Mouse (Mus musculus) kidney, adult 9 months (tissue): ENCODE measurements around the gene Gm40193.

Source experiments
- DNase-seq: peaks from one replicate; pipeline ENCODE4 v3.0.0; 2022

Gene Gm40193

GRCm38 (mm10) chr11:70502018-70502417, 30.7 kb downstream of the Gm40193 start:
- DNase-seq = no peak

GRCm38 (mm10) chr11:70500476-70500812, 32.3 kb downstream of the Gm40193 start:
- no peak for DNase-seq

- DNase-seq = peak; percentile 69
Observed at GRCm38 (mm10) chr11:70499566-70500475, 32.9 kb downstream of the Gm40193 start.

DNA sequence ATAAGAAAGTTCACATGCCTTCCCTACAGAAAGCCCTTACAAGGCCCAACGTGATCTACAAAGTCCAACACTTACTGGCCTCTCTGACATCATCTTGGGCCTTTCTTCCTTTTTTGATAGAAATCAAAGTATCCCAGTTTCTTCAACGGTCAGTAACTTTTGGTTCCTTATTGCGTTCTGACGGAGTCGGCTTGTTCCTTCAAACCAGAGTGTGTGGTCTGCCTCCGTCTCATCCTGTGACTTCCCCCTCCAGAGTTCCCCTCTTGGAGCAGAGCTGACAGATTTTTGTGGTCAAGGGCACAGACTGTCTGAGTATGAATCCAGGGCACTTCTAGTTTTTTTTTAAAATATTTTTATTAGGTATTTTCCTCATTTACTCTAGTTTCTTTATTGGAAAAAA, 43.1 kb downstream of the Gm40193 start:
- DNase-seq = no peak

DNA sequence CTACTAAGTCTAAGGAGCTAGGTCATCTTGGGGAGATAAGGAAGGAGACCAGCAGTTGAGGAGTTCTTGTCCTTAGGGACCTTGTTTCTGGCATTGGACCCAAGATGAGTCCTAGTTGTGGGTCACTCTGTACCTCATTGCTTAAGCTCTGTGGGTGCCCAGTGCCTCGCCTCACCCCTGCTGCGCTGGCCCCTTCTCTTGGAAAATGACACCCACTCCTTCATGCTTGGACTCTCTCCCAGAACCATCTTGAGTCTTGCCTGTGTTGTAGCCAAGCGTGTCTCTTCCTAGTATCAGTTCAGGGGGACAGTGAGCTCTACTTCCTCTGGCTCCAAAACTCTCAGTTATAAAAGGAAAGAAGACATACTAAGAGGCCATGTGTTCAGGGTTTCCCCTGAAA, 43.6 kb downstream of the Gm40193 start:
- DNase-seq = no peak

DNA sequence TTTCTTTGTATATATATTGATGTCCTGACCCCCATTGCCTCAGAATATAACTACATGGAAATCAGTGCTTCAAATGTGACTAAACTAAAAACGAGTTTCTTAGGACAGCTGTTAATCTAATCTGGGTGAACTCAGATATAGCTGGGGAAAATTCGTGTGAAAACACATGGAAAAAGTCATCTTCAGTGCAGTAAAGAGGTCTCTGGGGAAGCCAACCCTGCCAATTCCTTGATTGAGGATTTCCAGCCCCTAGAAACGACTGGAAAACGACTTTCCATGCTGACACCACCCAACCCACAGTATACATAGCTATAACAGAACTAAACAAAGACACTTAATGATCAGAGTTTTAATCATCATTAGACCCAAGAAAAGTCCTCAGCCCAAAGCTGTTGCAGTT, 44.9 kb downstream of the Gm40193 start:
- DNase-seq = no peak

- no peak for DNase-seq
Observed at GRCm38 (mm10) chr11:70485498-70485897, 47.2 kb downstream of the Gm40193 start.
